Mouse (Mus musculus): ENCODE data around the gene Prkn. TPM values are rescaled to one million over a fixed set of nuclear protein-coding genes. Genes with fewer than 3 reads are reported as not detected.

Prkn gene
- polyA plus RNA-seq, 1 experiment from 2014 or later, result 0.14 TPM

DNA sequence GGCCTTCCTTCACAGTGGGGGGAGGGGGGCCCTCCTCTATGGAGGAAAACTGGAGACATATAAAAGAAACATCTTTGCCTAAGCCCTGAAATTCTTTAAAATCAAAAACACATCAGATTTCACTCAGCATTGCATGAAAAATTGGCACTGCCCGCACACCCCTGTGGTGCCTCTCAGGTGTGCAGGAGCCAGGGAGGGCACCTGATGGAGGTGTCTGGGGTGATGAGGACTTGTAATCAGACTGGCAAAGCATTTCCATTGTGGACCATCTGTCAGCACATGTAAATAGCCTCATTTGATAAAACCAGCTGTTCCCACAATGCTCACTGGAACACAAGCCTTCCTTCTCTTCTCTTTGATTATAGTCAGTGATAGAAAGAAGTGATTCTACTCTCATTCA is 928.8 kb downstream of the Prkn start:
- DNase-seq (ENCODE audit: low spot score) (no peak), ATAC-seq (replicated peaks; ENCODE audit: low FRiP score) (no peak)
- no peak overlapping the region for H3K4me2 ChIP-seq
- H3K9ac ChIP-seq (ENCODE audit: low read depth, low read length), result no peak overlapping the region
- no peaks in the 10 kb centered on the region for H3K27me3 ChIP-seq (replicated peaks; ENCODE audit: control insufficient read depth, insufficient read depth, low read length)
- no peak overlapping the region for H3K4me3 ChIP-seq (ENCODE audit: low read depth, low read length)
- H3K4me1 ChIP-seq (replicated peaks; ENCODE audit: control insufficient read depth, insufficient read depth, low read length), result no peaks in the 10 kb centered on the region
- no peaks in the 10 kb centered on the region for H3K36me3 ChIP-seq (ENCODE audit: control insufficient read depth, insufficient read depth, low read length)
- H3K27ac ChIP-seq (ENCODE audit: low read depth, low read length), result no peak overlapping the region
- no peaks in the 10 kb centered on the region for H3K9me3 ChIP-seq (ENCODE audit: control insufficient read depth, low read length)
- WGBS, result 81% methylated on average over 1 of the region's 1 CpGs

DNA sequence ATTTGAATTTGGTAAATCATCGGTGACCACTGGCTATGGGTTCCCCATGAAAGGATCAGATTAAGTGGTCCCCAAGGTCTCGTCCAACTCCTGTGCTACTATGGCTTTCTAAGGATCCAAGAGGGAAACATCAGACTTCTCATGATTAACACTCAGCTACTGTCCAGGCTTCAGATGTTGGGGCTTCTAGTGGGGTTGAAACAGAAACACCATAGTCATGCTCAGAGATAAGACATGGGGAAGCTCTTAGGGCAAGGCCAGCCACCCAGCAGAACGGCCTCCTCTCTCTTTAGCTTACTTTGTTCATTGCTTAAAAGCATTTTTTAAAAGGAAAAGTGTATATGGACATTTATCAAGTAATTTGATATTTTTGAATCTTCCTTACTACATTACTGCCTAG is 929.3 kb downstream of the Prkn start:
- no peak for DNase-seq (ENCODE audit: low spot score)
- 70% methylated on average over 3 of the region's 3 CpGs for WGBS
- ATAC-seq (replicated peaks; ENCODE audit: low FRiP score), result no peak
- Histone ChIP-seq H3K27me3 (replicated peaks; ENCODE audit: control insufficient read depth, insufficient read depth, low read length) (no peaks in the 10 kb centered on the region), H3K36me3 (ENCODE audit: control insufficient read depth, insufficient read depth, low read length) (no peaks in the 10 kb centered on the region), H3K27ac (ENCODE audit: low read depth, low read length) (no peak overlapping the region), H3K4me1 (replicated peaks; ENCODE audit: control insufficient read depth, insufficient read depth, low read length) (no peaks in the 10 kb centered on the region), H3K9me3 (ENCODE audit: control insufficient read depth, low read length) (no peaks in the 10 kb centered on the region), H3K4me3 (ENCODE audit: low read depth, low read length) (no peak overlapping the region), H3K4me2 (no peak overlapping the region), H3K9ac (ENCODE audit: low read depth, low read length) (no peak overlapping the region)

DNA sequence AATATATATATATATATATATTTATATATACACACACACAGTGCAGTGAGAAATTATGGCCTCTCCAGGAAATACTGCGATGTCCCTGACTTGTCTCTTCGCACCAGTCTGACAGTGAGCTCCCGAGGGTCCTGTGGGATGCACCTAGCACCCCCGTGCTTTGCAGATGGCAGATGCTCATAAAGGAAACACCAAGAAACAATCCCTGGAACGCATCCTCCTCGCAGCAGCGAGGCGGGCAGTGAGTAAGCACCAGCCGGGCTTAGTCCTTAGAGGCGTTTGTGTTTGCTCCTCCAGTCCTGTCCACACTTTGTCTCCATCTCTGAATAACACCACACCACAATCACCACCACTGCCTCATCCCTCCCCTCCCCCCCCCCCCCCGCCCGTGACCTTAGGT is 939.4 kb downstream of the Prkn start:
- no peak overlapping the region for H3K9ac ChIP-seq (ENCODE audit: low read depth, low read length)

DNA sequence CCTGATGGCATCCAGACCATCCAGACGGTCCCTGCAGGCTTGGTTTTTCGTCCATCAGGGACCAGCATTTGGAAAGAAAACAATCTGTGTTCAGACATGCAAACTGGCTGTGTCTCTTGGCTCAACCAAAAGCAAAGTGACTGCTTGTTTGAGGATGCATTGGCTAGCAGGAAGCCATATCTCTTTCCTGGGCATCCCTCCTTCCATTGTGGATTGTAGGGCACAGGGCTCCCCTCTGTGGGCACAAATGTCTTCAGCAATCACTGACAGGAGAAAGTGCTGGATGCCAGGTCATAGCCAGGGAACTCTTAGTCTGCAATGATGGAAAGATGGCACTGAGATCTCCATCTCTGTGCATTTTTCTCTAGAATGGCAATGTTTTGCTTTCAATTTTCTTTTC is 939.8 kb downstream of the Prkn start:
- Histone ChIP-seq H3K4me3 (ENCODE audit: low read depth, low read length) (no peak overlapping the region), H3K36me3 (ENCODE audit: control insufficient read depth, insufficient read depth, low read length) (no peaks in the 10 kb centered on the region), H3K9ac (ENCODE audit: low read depth, low read length) (no peak overlapping the region), H3K4me1 (replicated peaks; ENCODE audit: control insufficient read depth, insufficient read depth, low read length) (no peaks in the 10 kb centered on the region), H3K4me2 (no peak overlapping the region), H3K27me3 (replicated peaks; ENCODE audit: control insufficient read depth, insufficient read depth, low read length) (no peaks in the 10 kb centered on the region), H3K27ac (ENCODE audit: low read depth, low read length) (no peak overlapping the region), H3K9me3 (ENCODE audit: control insufficient read depth, low read length) (no peaks in the 10 kb centered on the region)
- DNase-seq (ENCODE audit: low spot score) (no peak), ATAC-seq (replicated peaks; ENCODE audit: low FRiP score) (no peak)
- 69% methylated on average over 2 of the region's 2 CpGs for whole genome bisulfite sequencing

More for the DNA sequence above, 939.4 kb downstream of the Prkn start:
- DNase-seq (ENCODE audit: low spot score) (no peak), ATAC-seq (replicated peaks; ENCODE audit: low FRiP score) (no peak)
- no peaks in the 10 kb centered on the region for H3K9me3 ChIP-seq (ENCODE audit: control insufficient read depth, low read length)
- no peak overlapping the region for H3K4me3 ChIP-seq (ENCODE audit: low read depth, low read length)
- no peak overlapping the region for H3K4me2 ChIP-seq
- no peaks in the 10 kb centered on the region for H3K4me1 ChIP-seq (replicated peaks; ENCODE audit: control insufficient read depth, insufficient read depth, low read length)
- no peak overlapping the region for H3K27ac ChIP-seq (ENCODE audit: low read depth, low read length)
- H3K36me3 ChIP-seq (ENCODE audit: control insufficient read depth, insufficient read depth, low read length), result no peaks in the 10 kb centered on the region
- H3K27me3 ChIP-seq (replicated peaks; ENCODE audit: control insufficient read depth, insufficient read depth, low read length), result no peaks in the 10 kb centered on the region
- WGBS, result 82% methylated on average over 11 of the region's 12 CpGs

DNA sequence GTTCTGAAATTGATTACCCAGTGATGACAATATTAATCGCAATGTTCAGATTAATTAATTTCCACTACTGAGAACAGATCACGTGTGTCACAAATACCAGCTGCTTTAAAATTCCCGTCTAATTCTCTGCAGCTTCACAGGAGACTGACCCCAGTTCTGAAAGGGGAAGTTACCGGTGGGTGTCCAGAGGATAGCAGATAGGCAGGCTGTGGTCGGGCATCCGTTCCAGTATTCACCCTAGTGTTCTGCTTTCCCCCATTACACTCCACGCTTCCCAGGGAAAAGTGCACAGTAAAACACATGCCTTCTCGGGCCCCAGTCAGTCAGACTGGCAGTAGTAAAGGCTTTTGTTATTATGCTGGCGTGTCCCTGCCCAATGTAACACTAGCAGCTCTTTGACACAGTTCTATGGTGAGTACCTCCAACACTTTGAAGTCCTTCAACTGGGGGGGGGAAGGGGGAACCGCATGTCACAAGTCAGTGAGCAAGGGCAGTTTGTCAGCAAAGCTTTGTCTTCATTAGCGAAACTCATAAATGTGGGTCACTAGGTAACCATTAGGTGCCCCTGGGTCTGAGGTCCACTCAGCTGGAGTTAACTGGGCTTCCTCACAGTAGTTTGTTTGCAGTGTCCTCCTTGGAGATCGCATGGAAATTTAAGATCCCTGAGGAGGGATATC is 940.8 kb downstream of the Prkn start:
- WGBS, result 42% methylated on average over 12 of the region's 12 CpGs
- H3K4me3 ChIP-seq (ENCODE audit: low read depth, low read length), result no peak overlapping the region
- H3K4me2 ChIP-seq, result no peak overlapping the region
- ATAC-seq (replicated peaks; ENCODE audit: low FRiP score) (no peak), DNase-seq (ENCODE audit: low spot score) (no peak)
- H3K9ac ChIP-seq (ENCODE audit: low read depth, low read length), result no peak overlapping the region
- no peaks in the 10 kb centered on the region for H3K9me3 ChIP-seq (ENCODE audit: control insufficient read depth, low read length)
- no peaks in the 10 kb centered on the region for H3K27me3 ChIP-seq (replicated peaks; ENCODE audit: control insufficient read depth, insufficient read depth, low read length)
- no peaks in the 10 kb centered on the region for H3K36me3 ChIP-seq (ENCODE audit: control insufficient read depth, insufficient read depth, low read length)
- no peak overlapping the region for H3K27ac ChIP-seq (ENCODE audit: low read depth, low read length)
- H3K4me1 ChIP-seq (replicated peaks; ENCODE audit: control insufficient read depth, insufficient read depth, low read length), result no peaks in the 10 kb centered on the region

DNA sequence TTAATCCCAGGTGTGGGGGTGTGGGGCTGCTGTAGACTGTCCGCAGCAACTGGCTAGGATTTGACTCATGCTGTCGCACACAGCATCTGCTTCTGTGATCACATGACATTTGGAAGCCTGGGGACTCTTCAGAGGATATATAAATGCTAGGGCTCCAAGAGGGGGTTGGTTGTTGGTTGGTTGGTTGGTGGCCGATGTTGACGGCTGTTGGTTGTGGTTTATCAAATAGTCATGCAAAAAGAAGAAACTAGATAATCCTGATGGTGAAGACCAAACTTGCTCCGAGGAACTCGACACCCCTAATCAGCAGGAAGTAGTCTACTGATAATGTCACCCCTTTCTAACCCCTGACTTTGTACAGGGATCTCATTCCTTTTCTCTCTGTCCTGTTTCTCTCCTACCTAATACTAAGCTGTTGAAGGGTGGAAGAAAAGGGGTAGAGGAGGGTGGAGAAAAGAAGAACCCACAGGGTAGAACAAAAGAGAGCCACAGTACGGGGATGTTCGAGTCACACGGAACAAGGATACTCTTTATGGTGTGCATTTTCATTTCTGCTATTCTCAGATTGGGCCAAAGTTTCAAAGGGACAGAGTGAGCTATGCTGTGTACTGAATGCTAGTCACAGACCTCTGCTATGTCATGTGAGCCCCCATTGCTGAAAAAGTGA is 948.2 kb downstream of the Prkn start:
- H3K4me2 ChIP-seq, result no peak overlapping the region
- no peak overlapping the region for H3K4me3 ChIP-seq (ENCODE audit: low read depth, low read length)
- H3K36me3 ChIP-seq (ENCODE audit: control insufficient read depth, insufficient read depth, low read length), result no peaks in the 10 kb centered on the region
- no peaks in the 10 kb centered on the region for H3K4me1 ChIP-seq (replicated peaks; ENCODE audit: control insufficient read depth, insufficient read depth, low read length)
- no peaks in the 10 kb centered on the region for H3K9me3 ChIP-seq (ENCODE audit: control insufficient read depth, low read length)
- peak; percentile 56; the same call in 1 of the 2 replicates for ATAC-seq (replicated peaks; ENCODE audit: low FRiP score)
- H3K27me3 ChIP-seq (replicated peaks; ENCODE audit: control insufficient read depth, insufficient read depth, low read length), result no peaks in the 10 kb centered on the region
- no peak overlapping the region for H3K27ac ChIP-seq (ENCODE audit: low read depth, low read length)
- no peak overlapping the region for H3K9ac ChIP-seq (ENCODE audit: low read depth, low read length)
- 41% methylated on average over 9 of the region's 9 CpGs for WGBS
- no peak for DNase-seq (ENCODE audit: low spot score)

DNA sequence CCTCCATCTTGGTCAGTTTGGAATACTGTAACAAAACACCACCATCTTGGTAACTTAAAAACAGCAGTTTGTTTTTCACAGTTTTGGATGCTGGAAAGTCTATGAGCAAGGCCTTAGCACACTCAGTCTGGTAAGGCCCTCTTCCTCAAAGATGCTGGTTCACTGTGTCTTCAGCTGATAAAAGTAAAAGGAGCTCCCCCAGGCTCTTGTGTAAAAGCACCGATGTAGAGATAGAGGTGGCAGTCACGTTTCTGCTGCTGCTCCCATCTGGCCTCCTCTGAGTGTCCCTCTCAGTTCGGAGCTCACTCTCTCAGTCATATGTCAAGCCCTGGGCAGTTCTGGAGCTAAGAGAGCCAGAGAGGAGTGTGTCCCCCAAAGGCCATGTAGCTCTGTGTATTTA is 955.8 kb downstream of the Prkn start:
- H3K4me2 ChIP-seq, result no peak overlapping the region
- peaks cover 3% of the 10 kb centered on the region; the same call in 1 of the 2 replicates for H3K27me3 ChIP-seq (replicated peaks; ENCODE audit: control insufficient read depth, insufficient read depth, low read length)
- H3K27ac ChIP-seq (ENCODE audit: low read depth, low read length), result no peak overlapping the region
- ATAC-seq (replicated peaks; ENCODE audit: low FRiP score) (no peak), DNase-seq (ENCODE audit: low spot score) (no peak)
- no peaks in the 10 kb centered on the region for H3K36me3 ChIP-seq (ENCODE audit: control insufficient read depth, insufficient read depth, low read length)
- 43% methylated on average over 3 of the region's 3 CpGs for WGBS
- no peak overlapping the region for H3K9ac ChIP-seq (ENCODE audit: low read depth, low read length)
- H3K4me1 ChIP-seq (replicated peaks; ENCODE audit: control insufficient read depth, insufficient read depth, low read length), result no peaks in the 10 kb centered on the region
- H3K9me3 ChIP-seq (ENCODE audit: control insufficient read depth, low read length), result no peaks in the 10 kb centered on the region
- no peak overlapping the region for H3K4me3 ChIP-seq (ENCODE audit: low read depth, low read length)

DNA sequence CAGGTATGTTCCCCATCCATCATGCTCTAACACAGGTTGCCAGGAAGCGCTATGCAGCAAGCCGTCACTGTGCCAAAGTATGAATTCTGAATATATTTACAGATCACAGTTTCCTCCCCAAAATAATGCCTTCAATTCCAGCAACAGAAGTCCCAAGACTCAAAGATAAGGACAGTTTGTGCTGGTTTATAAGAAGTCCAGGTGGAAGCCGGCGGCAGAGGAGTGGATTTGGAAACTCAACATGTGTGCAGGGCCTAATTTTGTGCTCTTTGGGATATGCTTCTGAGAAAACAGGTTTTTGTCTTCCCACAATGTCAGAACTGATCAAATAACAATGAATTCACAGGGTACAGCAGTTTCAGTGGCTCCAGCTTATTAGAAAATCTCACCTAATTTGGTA is 961.0 kb downstream of the Prkn start:
- DNase-seq (ENCODE audit: low spot score), result no peak
- no peaks in the 10 kb centered on the region for H3K9me3 ChIP-seq (ENCODE audit: control insufficient read depth, low read length)
- no peaks in the 10 kb centered on the region for H3K4me1 ChIP-seq (replicated peaks; ENCODE audit: control insufficient read depth, insufficient read depth, low read length)

DNA sequence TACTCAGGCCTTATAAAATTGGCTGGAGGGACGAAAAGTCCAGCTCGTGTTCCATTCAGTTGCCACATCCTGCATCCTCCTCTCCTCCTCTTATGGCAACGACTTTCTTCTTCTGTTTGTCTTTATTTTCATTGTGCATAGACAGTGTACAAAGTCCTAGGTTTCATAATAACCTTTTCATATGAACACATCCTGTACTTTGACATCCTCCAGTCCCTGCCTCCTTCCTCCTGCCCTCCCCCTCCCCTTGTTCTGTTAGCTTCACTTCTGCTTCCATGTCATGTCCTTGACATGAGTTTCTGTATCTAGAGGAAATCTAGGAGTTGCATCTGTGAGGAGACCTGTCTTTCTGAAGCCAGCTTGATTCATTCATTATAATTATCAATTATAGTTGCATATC is 967.1 kb downstream of the Prkn start:
- Histone ChIP-seq H3K9ac (ENCODE audit: low read depth, low read length) (no peak overlapping the region), H3K4me3 (ENCODE audit: low read depth, low read length) (no peak overlapping the region), H3K27me3 (replicated peaks; ENCODE audit: control insufficient read depth, insufficient read depth, low read length) (no peaks in the 10 kb centered on the region), H3K27ac (ENCODE audit: low read depth, low read length) (no peak overlapping the region), H3K4me1 (replicated peaks; ENCODE audit: control insufficient read depth, insufficient read depth, low read length) (no peaks in the 10 kb centered on the region), H3K36me3 (ENCODE audit: control insufficient read depth, insufficient read depth, low read length) (no peaks in the 10 kb centered on the region), H3K9me3 (ENCODE audit: control insufficient read depth, low read length) (no peaks in the 10 kb centered on the region), H3K4me2 (no peak overlapping the region)
- no peak for DNase-seq (ENCODE audit: low spot score)
- no peak for ATAC-seq (replicated peaks; ENCODE audit: low FRiP score)
- WGBS, result 82% methylated on average over 3 of the region's 3 CpGs

More for the DNA sequence above, 961.0 kb downstream of the Prkn start:
- no peaks in the 10 kb centered on the region; the same call in 1 of the 2 replicates for H3K27me3 ChIP-seq (replicated peaks; ENCODE audit: control insufficient read depth, insufficient read depth, low read length)
- H3K27ac ChIP-seq (ENCODE audit: low read depth, low read length), result no peak overlapping the region
- ATAC-seq (replicated peaks; ENCODE audit: low FRiP score), result no peak
- no peak overlapping the region for H3K9ac ChIP-seq (ENCODE audit: low read depth, low read length)
- WGBS, result 89% methylated on average over 4 of the region's 4 CpGs
- no peak overlapping the region for H3K4me3 ChIP-seq (ENCODE audit: low read depth, low read length)
- no peak overlapping the region for H3K4me2 ChIP-seq
- H3K36me3 ChIP-seq (ENCODE audit: control insufficient read depth, insufficient read depth, low read length), result no peaks in the 10 kb centered on the region
